Mouse (Mus musculus) lung, adult 2 months (tissue): ENCODE data around the gene Rnf185.

Source experiments
- CTCF ChIP-seq: fragments of 200-500 bp; IDR thresholded peaks from 2 replicates; pipeline ENCODE4 v1.5.1; 2011; ENCODE audit warnings: mild to moderate bottlenecking, low read length, control low read depth; ENCODE audit not compliant: insufficient read depth
- POLR2A ChIP-seq: fragments of 200-500 bp; IDR thresholded peaks from 2 replicates; pipeline ENCODE4 v1.6.1; 2011; ENCODE audit warnings: low read depth, mild to moderate bottlenecking, control low read depth, low read length, borderline replicate concordance; ENCODE audit errors: extremely low read depth

DNA sequence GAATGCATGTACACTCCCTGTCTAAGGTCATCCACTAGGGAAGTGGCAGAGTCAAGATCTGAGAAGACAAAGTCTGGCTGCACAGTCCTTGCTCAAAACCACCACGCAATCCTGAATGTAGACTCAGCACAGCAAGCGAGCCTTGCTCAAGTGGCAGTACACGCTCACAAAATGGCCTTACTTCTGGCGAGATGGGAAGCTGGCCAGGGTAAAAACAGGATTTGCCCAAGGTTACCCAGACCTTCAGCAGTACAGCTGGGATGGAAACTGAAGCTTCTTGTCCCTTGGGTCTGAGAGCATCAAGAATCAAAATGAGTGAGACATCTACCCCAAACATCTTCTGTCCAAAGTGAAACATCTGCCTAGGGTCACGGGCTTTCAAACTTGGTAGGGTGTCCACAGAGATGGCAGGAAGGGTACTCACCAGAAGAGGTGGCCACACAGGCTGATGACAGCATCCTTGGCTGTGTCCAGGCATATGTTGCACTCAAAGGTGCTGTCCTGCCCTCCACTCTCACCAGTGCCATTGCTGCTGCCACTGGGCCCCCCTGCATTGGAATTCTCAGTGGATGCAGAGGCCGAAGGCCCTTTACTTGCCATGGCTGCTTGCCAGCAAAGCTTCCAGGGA, 20.1 kb downstream of the Rnf185 start:
- TF ChIP-seq CTCF (no peak), POLR2A (no peak)
